Mouse (Mus musculus): ENCODE results near the gene Mpp2. TPM values are rescaled to one million over a fixed set of nuclear protein-coding genes. Genes with fewer than 3 reads are reported as not detected.

The Mpp2 gene
- total RNA-seq, 2 experiments from 2014 or later, result 149 TPM

DNA sequence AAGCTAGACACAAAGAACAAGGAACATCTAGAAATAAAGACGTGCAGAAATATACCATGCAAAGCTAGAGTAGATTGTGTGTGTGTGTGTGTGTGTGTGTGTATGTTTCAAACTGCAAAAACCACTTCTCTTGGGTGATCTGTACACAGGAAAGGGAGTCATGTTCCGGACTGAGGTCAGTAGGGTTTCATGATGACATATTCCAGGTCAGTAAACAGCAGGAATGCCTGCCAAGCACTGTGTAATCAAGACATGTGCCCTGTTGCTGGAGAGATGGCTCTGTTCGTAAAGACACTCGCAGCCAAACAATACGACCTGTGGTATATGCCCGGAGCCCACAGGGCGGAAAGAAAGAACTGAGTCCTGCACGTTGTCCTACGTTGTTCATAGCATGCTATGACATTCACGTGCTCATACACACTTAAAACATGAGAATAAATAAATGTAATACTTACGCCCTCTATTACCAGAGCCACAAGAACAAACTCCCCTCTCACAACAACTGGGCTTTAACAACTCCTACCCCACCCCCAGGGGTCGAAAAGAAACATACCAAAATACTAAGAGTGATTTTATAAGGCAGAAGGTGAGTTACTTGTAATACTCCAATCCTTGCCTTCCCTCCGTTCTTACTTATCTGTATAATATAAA is 48.7 kb downstream of the Mpp2 start:
- no peak for DNase-seq (ENCODE audit: extremely low spot score in 1 of 2, low spot score in 1 of 2)

DNA sequence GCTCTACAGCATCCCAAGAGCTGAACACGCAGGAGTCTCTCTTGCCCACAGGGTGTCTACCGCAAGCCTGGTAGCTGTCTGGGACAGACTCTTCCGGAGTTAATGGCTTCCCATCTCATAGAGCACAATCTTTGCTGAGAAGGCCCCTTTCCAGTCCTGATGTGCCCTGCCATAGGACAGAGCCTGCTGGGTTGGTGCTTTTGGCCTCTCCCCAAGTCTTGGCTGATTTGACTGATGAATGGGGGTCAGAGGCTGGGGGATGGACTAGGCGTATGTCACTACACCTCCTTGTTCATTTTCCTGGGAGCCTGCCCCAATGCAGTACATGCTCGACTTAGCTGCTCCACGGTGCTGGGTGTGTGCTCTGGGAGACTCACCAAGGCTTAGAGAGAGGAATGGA is 50.5 kb downstream of the Mpp2 start:
- no peak for DNase-seq (ENCODE audit: extremely low spot score in 1 of 2, low spot score in 1 of 2)

DNA sequence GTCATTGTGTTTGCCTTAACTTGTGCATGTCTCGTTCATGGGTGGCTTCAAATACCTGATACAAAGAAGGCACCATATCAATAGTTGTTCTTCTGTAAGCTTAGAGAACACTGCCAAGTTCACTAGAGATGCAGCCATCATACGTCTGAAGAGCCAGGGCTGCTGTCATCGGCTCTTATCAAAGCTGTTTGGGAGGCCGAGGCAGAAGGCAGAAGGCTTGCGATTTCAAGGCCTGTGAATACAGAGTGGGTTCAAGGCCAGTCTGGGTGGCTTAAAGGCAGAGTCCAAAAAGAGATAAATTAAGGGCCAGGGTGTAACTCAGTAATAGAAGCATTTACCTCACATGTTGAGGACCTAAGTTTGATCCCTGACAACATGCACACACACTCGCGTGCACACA is 52.0 kb downstream of the Mpp2 start:
- DNase-seq (ENCODE audit: extremely low spot score in 1 of 2, low spot score in 1 of 2), result no peak

DNA sequence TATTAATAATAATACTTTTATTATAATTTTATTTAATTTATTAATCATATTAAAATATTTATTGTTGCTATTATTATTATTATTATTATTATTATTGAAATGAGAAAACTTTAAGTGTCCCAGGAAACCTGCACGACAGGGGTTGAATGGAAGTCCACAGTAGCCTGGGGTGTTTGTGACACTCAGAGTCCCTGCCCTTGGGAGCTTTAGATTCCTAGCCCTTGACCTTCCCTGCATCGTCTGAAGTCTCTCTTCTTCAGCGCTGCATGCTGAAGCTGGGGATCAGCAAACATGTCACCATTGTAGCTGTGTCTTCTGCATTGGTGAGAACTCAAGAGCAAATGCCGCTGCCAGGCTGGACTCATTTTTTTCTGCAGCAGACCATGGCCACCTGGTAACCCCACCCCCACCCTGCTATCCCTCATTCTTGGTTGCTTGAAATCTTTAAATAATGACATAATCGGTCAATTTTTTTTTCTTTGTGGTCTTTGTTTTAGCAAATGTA is 52.8 kb downstream of the Mpp2 start:
- DNase-seq (ENCODE audit: extremely low spot score in 1 of 2, low spot score in 1 of 2), result no peak

DNA sequence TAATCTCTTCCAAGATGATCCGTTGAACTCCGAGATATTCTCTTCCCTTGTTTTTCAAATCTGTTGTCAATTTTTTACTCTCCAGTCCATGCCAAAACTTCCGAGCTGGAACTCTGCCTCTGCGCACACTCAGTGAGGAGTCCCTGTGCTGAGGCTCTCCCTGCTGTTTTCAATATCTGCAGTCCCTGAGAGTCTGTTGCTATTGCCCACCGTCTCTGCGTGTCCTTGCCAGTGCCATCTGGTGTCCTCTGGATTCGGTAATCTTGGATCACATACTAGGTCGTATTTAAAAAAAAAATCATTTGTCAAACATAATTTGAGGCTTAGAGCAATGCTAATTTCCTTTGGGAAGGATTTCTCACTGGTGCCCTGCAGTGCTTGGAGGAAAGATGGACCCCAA is 53.4 kb downstream of the Mpp2 start:
- no peak for DNase-seq (ENCODE audit: extremely low spot score in 1 of 2, low spot score in 1 of 2)

DNA sequence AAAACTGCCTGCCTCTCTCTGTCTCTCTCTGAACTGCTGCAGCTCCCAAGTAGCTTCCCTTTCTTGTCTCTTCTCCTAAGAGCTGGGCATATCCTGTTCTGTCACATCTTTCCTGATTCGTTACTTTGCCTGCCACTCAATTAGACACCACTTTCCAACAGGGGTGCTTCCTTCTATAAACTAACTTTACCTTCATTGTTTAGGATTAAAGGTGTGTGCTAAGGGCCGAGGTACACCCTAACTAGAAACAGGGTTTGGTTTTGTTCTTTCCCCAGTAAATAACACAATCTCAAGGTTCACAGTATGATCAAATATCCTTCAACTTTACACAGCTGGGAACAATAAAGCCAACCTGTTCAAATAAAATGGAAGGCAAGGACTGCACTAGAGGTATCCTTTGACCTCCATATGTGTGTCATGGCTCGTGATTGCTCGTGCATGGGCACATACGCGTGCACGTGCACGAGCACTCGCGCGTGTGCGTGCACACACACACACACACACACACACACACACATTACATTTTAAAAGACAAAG is 55.2 kb downstream of the Mpp2 start:
- no peak for DNase-seq (ENCODE audit: extremely low spot score in 1 of 2, low spot score in 1 of 2)

DNA sequence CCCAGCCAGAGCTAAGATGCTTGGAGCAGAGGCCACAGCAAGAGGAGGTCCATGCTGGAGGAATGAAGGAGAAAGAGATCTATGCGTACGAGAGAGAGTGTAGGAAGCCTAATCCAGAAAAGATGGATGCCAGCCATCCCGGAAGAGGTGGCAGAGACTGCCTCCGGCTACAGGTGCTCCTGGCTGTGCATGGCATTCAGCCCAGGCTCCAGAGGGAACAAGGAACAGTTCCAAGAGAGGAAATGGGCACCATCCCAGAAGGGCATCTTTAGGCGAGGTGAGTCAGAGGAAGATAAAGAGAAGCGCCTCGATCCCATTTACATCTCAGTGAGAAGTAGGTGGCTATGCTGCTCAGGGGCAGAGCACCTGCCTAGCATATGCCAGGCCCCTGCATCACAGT is 57.2 kb downstream of the Mpp2 start:
- DNase-seq (ENCODE audit: extremely low spot score in 1 of 2, low spot score in 1 of 2), result no peak

DNA sequence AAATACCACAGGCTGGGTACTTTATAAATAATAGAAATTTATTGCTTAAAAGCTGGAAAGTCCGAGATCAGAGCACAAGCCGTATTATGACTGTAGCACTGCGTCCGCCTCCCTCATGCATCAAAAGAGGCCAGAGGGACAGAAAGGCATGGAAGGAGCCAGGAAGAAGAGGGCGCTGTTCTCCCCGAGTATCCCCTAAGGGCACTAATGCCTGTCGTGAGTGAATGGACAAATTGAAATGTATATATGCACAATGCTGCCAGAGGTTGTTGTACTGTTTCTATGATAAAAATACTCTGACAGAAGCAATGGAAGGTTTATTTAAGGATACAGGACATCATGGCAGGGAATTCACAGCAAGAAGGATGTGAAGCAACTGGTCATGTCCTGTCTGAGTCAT is 58.3 kb downstream of the Mpp2 start:
- no peak for DNase-seq (ENCODE audit: extremely low spot score in 1 of 2, low spot score in 1 of 2)

DNA sequence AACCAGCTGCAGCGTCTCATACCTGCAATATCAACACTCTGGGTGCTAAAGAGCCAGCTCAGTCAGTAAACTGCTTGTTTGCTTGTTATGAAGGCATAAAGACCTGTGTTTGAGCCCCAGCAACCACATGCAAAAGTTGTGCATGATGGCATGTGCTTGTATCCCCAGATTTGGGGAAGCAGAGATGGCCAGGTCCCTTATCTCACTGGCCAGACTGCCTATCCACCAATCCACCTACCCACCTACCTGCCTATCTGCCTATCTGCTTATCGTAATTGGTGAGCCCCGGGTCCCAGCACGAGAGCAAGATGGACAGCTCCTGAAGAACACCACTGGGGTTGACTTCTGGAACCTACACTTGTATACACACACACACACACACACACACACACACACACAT is 59.0 kb downstream of the Mpp2 start:
- no peak for DNase-seq (ENCODE audit: extremely low spot score in 1 of 2, low spot score in 1 of 2)

DNA sequence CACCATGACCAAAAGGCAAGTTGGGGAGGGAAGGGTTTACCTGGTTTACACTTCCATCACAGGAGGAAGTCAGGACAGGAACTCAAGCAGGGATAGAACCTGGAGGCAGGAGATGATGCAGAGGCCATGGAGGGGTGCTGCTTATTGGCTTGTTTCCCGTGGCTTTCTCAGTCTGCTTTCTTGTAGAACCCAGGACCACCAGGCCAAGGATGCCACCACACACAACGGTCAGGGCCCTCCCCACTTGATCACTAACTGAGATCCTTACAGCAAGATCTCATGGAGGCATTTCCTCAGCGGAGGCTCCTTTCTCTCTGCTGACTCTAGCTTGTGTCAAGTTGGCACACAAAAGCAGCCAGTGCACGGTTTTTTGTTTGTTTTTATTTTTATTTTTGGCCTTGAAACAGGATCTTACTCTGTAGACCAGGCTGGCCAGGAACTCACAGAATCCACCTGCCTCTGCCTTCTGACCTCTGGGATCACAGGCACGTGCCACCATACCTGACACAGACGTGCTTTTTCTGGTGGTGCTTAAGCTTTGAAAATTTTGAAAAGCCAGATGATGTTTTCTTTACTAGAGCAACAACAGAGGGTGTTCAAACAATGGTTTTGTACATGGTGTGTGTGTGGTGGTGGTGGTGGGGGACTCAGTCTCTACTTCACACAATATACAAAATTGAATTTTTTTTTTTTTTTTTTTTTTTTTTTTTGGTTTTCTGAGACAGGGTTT is 60.1 kb downstream of the Mpp2 start, which contains the start of gene Mpp3:
Gene Mpp3 (minus strand): TSS at position 375 of the 730 bp plus-strand sequence.
- no peak for DNase-seq (ENCODE audit: extremely low spot score in 1 of 2, low spot score in 1 of 2)

DNA sequence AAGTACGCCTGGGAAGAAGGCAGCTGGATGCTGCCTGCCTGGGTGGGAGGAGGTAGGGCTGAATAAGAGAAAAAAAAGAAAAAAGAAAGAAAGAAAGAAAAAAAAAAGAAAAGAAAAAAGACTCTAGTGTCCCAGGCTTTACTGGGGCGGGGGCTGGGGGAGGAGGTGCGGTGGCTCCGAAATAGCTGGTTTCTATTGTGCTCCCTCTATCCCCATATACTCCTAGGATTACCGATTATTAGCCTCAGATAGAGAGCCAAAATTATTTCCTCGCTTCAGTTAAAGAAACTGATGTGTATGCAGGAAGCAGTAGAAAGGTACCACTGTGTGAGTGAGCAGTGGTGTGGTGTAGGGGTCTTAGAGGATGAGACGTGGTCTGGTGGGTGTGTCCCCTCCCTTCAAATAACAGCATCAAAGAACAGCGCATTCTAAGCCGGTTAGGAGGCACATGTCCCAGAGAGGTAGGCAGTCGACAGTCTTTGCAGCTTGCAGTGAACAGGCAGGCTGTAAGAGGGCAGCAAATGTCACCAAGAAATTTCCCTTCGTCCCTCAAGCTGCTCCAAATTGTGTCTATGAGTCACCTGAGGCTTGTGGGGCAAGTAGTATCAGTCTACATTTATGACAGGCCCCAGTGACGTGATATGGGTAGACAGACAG is 60.8 kb downstream of the Mpp2 start:
- no peak for DNase-seq (ENCODE audit: extremely low spot score in 1 of 2, low spot score in 1 of 2)

DNA sequence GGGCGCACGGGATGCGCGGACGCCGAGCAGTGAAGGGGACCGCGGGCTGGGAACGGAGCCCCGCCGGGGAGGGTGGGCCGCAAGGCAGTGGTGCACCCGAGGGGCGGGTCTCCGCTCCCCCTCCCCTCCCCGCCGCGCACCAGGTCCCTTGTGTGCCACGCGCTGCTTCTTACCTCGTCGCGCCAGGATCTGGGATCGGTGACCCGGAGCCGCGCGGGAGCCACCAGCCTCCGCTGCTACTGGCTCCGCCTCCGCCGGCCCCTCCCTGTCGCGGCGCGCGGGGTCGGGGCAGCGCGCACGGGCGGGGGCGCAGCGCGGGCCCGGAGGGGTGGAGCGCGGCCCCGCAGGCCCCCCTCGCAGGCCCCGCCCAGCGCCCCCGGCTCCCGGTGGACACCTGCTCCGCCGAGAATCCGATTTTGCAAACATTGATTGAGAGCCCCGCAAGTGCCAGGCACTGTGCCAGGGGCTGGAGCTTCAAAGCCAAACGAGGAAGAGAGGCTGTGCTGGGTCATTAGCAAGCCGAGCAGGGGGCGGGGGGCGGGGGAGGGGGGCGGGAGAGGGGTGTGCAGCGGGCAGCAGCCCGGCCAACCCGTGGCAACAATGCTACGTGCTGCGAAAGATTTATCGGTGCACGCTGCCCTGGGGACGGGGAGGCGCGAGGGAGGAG is 61.5 kb downstream of the Mpp2 start:
- DNase-seq (ENCODE audit: extremely low spot score in 1 of 2, low spot score in 1 of 2), result peak; percentile 49 to 60

DNA sequence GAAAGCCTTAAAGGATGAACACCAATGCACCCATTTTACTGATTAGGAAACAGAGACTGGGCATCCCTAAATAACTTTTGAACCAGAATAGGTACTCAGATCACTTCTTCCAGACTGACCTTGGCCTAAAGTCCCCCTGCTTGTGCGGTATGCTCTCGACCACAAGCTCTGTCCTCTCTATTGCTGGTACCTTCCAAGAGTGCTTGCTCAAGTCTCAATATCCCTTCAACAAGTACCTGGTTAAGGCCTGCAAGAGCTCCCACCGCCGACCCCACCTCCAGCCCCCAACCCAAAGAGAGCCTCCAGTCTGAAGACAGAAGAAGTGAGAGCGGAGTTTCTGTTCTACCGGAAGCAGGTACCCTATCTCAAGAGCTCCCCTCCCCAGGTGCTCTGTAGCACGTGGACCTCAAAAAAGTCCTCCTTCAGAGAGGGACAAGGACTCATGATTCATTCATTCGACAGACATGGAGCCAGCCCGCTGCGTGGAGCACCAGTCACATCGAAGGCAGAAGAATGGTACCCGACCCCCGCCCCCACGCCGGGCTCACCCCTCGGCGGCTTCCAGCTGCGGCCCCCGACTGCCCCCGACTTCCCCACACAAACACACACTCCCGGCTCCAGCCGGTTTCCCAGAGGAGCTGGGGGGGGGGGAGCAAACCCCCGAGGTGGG is 62.2 kb downstream of the Mpp2 start:
- no peak for DNase-seq (ENCODE audit: extremely low spot score in 1 of 2, low spot score in 1 of 2)

DNA sequence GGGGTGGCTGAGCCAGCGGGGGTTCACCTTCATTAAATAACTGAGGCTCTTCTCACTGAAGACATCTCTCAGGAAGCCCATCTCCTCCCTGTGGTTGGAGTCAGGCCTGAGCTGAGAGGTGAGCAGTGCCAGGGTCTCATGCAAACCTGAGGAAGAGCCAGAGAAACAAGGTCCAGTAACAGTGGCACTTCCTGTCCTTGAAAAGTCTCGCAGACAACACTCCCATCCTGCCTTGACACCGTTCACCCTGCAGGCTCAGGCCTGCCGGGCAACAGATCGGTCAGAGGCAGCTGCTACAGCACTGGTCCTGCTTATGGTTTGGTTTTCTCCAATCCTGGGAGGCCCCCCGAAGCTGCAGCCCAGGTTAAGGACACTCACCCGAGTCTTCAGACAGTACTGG is 63.0 kb downstream of the Mpp2 start:
- no peak for DNase-seq (ENCODE audit: extremely low spot score in 1 of 2, low spot score in 1 of 2)

DNA sequence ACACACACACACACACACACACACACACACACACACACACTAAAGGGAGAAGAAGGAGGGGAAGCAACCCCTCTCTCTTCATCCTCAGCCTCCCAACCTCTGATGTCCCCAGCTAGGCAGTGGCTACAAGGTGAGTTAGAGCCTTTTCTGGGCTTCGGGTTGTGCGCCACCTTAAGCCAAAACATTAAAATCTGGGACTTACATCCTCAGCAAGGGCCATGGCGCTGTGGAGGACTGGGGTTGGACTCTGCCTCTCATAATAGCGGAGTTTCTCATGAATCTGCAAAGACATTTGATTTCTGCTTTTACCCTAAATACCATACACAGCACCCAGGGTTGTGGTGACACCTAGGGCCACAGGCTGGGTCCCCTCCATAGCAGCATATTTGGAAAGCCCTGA is 63.4 kb downstream of the Mpp2 start:
- DNase-seq (ENCODE audit: extremely low spot score in 1 of 2, low spot score in 1 of 2), result no peak

DNA sequence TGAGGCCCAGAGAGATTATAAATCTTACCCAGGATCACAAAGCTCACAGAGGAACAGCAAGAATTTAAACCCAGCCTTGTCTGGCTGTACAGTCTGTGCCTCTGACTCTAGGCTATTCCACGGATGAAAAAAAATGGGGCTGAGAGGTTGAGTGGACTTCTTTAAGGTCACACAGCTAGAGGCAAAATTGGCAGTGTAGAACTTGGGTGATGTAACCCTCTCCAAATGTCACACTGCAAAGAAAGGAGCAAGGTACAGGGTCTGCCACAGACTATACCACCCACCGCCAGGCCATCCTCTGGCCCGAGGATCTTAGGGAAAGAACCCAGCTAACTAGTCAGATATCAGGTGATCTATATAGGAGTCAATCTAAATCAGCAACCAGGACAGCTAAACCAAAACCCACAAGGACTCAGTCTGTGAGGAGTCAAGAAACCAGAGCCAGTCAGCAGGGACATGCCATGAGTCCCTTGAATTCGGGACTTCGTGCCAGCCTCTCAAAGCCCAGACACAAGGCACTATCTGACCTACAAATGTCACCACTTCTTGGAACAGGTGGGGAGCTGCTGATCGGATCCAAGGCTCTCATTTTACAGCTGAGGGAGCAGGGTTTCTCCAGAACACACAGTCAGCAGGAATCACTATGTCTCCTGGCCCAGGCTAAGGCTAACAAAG is 64.1 kb downstream of the Mpp2 start:
- DNase-seq (ENCODE audit: extremely low spot score in 1 of 2, low spot score in 1 of 2), result no peak

DNA sequence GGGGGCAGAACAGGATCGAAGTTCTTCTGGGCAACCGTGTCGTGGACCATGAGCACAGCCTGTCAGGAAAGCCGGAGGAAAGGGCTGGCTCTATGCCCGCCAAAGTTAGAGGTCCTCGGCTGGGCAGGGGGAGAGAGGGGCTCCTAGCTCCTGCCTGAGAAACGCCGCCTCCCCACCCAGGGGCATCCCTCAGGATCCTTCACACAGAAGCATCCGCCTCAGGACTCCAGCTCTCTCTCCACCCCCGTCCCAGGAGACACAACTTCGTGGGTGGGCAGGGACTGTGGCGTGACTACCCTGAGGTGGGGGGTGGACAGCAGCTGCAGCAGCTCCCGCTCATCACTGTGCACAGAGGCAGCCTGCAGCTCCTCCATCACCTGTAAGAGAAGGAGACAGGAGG is 64.9 kb downstream of the Mpp2 start:
- DNase-seq (ENCODE audit: extremely low spot score in 1 of 2, low spot score in 1 of 2), result no peak

DNA sequence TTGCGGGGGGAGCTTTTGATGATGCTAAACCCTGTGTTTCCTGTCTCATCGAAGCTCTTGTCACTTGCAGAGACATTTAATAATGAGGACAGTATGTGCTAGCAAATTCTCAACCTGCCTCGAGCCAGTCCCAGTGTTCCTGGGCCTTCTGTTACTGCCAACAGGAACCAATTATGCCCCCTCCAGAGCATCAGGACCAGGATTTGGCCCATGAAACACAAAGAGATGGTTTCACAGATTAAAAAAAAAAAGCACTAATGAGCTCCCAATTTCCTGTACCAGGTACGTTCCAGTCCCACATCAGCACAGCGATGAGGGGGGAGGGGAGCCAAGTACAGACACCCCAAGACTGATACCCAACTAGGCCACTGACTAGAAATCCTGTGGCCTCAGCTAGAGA is 67.1 kb downstream of the Mpp2 start:
- DNase-seq (ENCODE audit: extremely low spot score in 1 of 2, low spot score in 1 of 2), result no peak

DNA sequence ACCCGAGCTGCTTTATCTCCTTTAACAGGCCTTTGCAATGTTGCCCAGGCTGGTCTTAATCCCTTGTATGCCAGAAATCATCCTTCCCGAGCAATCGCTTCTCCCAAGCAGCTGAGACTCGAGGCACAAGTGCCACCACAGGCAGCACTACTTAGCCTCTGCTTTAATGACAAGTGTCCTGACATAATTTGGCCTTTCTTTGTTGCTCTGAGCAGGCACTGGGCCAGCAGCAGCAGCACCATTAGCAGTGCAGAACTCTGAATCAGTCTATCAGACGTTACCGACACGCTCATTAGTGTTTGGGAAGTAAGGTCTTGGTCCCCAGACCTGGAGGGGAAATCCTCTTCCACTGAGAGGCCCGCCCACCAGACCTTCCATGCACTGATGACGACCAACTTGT is 68.6 kb downstream of the Mpp2 start:
- no peak for DNase-seq (ENCODE audit: extremely low spot score in 1 of 2, low spot score in 1 of 2)

DNA sequence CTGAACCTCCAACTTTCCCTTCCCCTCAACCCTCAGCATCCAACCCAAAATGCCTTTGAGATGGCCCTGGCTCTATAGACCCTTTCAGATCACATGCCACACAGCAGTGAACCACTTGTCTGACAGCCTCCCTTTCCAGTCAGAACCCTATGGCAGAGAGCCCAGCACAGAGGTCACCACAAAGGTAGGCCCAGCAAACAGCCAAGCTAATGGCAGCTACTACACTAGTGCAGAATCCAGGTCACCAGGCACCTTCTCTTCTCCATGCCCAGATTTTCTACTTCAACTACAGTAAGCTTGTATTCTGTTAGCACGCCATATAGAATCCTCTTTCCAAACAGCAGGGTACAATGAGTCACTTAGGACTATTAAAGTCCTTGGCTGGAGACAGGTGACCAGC is 72.2 kb downstream of the Mpp2 start:
- DNase-seq (ENCODE audit: extremely low spot score in 1 of 2, low spot score in 1 of 2), result no peak
